Mouse (Mus musculus): ENCODE measurements around the gene Pck1.

DNA sequence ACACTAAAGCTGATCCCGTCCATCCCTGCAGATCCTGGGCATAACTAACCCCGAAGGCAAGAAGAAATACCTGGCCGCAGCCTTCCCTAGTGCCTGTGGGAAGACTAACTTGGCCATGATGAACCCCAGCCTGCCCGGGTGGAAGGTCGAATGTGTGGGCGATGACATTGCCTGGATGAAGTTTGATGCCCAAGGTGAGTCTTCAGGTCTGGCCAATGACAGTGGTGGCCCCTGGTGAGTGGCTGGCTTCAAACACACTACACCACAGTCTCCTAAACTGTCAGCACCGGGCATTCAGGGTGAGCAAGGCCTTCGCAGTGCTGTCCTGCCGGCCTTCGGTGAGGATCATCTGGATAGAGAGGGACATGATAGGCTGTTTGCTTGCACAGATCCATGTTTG, 3.1 kb downstream of the Pck1 start:
- TF ChIP-seq CTCF (conservative IDR thresholded peaks at IDR 0.05; ENCODE audit: insufficient read depth, insufficient read length, low read depth, low read length): no peak
- TF ChIP-seq POLR2A (IDR thresholded peaks at IDR 0.05; ENCODE audit: low read depth, low read length): peak; percentile 65

Data from kidney, adult 2 months (tissue).